Mouse (Mus musculus) forebrain, embryonic 11.5 days (tissue): ENCODE measurements at regions not wholly inside any gene's neighbourhood (a gene's known extent, or its start where the extent isn't known, plus 50 kb on each side); places are given as distances from the start of the nearest gene placed in this dataset.

Source experiments
- ATAC-seq: fragments of 200-750 bp; cut with Nextera tagmentation; replicated peaks from 2 replicates; pipeline ENCODE4 v1.8.0; 2017; ENCODE audit warnings: moderate TSS enrichment; ENCODE audit not compliant: low FRiP score
- DNase-seq: peaks from one replicate; pipeline ENCODE4 v3.0.0-alpha.2; 2017; ENCODE audit warnings: low spot score
- H3K27ac ChIP-seq: fragments of 300-500 bp; sonication (generic); 2 replicates; pipeline ENCODE4 v1.5.1; 2014; ENCODE audit warnings: low read depth, low read length
- H3K27me3 ChIP-seq: fragments of 300-500 bp; sonication (generic); 2 replicates; pipeline ENCODE4 v1.6.1; 2014; ENCODE audit warnings: mild to moderate bottlenecking, low read length, mixed read lengths; ENCODE audit not compliant: control insufficient read depth, insufficient read depth
- H3K36me3 ChIP-seq: fragments of 300-500 bp; sonication (generic); 2 replicates; pipeline ENCODE4 v1.6.1; 2014; ENCODE audit warnings: mild to moderate bottlenecking, low read length, moderate library complexity, mixed read lengths; ENCODE audit not compliant: control insufficient read depth, insufficient read depth
- H3K4me1 ChIP-seq: fragments of 300-500 bp; sonication (generic); replicated peaks from 2 replicates; pipeline ENCODE4 v1.6.1; 2014; ENCODE audit warnings: low read length, mixed read lengths; ENCODE audit not compliant: control insufficient read depth, insufficient read depth
- H3K4me2 ChIP-seq: fragments of 300-500 bp; sonication (generic); 2 replicates; pipeline ENCODE4 v1.6.1; 2014; ENCODE audit warnings: low read depth, mild to moderate bottlenecking, low read length, moderate library complexity, mixed read lengths; ENCODE audit not compliant: severe bottlenecking
- H3K4me3 ChIP-seq: fragments of 300-500 bp; sonication (generic); 2 replicates; pipeline ENCODE4 v1.5.1; 2014; ENCODE audit warnings: low read depth, low read length
- H3K9ac ChIP-seq: fragments of 300-500 bp; sonication (generic); 2 replicates; pipeline ENCODE4 v1.6.1; 2014; ENCODE audit warnings: low read length
- H3K9me3 ChIP-seq: fragments of 300-500 bp; sonication (generic); 2 replicates; pipeline ENCODE4 v1.6.1; 2016; ENCODE audit warnings: low read length, mixed read lengths; ENCODE audit not compliant: control insufficient read depth
- WGBS: fragments of 180-500 bp; shearing (Covaris S2); extraction: QIAGEN DNeasy Blood & Tissue Kit; methylation state at CpG from one replicate; pipeline ENCODE4 v1.1.7; 2014; 5-methylcytosine and 5-hydroxymethylcytosine counted together

GRCm38 (mm10) chr5:106789136-106789535, 92.0 kb upstream of the Zfp644 start:
- H3K4me1 ChIP-seq, result peaks cover 2% of the 10 kb centered on the region; the same call in 1 of the 2 replicates
- H3K9me3 ChIP-seq, result no peaks in the 10 kb centered on the region
- no peaks in the 10 kb centered on the region for H3K36me3 ChIP-seq
- WGBS, result 51% methylated on average over 3 of the region's 3 CpGs
- no peaks in the 10 kb centered on the region; the same call in 1 of the 2 replicates for H3K27me3 ChIP-seq
- no peak overlapping the region for H3K4me2 ChIP-seq
- ATAC-seq, result no peak
- H3K9ac ChIP-seq, result no peak overlapping the region
- DNase-seq, result no peak
- no peak overlapping the region for H3K4me3 ChIP-seq
- H3K27ac ChIP-seq, result no peak overlapping the region

- DNase-seq, result no peak
- WGBS, result 80% methylated on average over 2 of the region's 2 CpGs
These were observed 88.0 kb upstream of the Zfp644 start for GRCm38 (mm10) chr5:106785065-106785464.

DNA sequence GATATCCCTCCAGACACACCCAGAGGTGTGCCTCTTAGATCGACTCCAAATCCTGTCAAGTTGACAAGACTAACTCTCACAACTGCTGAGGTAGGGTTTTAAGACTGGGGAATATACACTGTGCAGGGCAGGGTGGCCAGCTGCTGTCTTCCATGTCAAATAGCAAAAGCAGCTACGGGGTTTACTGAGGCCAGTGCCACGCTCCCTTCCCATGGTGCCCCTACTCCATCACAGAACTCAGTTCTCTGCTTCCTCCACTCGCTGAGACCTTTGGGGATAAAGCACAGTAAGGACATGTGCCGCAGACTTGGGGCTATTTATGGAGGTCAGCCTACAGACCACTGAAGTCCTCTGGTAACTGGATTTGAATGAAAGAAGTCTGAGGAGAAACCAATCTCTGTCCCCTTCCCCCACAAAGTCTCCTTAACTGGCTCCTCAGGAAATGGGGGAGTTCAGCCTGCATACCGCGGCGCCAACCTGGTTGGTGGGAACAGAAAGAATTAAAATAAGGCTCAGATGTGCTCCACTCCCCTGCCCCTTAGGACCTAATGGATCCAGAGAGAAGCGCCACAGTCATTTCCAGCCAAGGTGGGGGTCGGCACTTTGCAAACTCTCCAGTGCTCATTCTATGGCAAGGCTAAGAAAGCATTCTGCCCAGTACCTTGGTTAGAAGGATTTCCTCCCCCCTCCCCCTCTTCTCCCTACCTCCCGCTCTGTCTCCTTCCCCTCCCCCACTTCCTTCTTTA, 87.0 kb upstream of the Zfp644 start:
- Histone ChIP-seq H3K9ac (peak overlapping the region; percentile 41; the same call in 1 of the 2 replicates), H3K4me1 (peaks cover 5% of the 10 kb centered on the region), H3K27ac (no peak overlapping the region), H3K4me2 (peak overlapping the region; percentile 41), H3K27me3 (no peaks in the 10 kb centered on the region), H3K4me3 (peak overlapping the region; percentile 1; the same call in 1 of the 2 replicates), H3K9me3 (no peaks in the 10 kb centered on the region), H3K36me3 (no peaks in the 10 kb centered on the region)
- DNase-seq (no peak), ATAC-seq (no peak)
- 13% methylated on average over 11 of the region's 11 CpGs for WGBS

More at GRCm38 (mm10) chr5:106785065-106785464, 88.0 kb upstream of the Zfp644 start:
- no peaks in the 10 kb centered on the region for H3K27me3 ChIP-seq
- peaks cover 5% of the 10 kb centered on the region for H3K4me1 ChIP-seq
- no peak overlapping the region for H3K4me3 ChIP-seq
- H3K36me3 ChIP-seq, result no peaks in the 10 kb centered on the region
- H3K4me2 ChIP-seq, result no peak overlapping the region
- no peak overlapping the region for H3K9ac ChIP-seq
- no peak for ATAC-seq
- H3K9me3 ChIP-seq, result no peaks in the 10 kb centered on the region
- no peak overlapping the region for H3K27ac ChIP-seq

DNA sequence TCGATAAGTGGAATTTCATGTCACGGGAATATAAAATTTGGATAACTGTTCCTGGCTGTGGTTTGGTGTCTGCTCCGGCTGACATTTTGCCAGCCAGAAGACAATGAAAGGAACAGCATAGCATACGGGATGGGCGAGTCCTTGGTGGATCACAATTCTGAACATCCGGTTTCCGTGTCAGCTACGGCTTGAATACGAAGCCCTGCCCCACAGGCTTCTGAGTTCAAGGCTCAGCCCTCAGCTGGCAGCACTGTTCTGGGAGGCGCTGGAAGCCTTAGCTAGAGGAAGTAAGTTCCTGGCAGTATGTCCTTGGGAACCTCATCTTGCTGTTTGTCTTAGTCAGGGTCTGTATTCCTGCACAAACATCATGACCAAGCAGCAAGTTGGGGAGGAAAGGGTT, 83.7 kb upstream of the Zfp644 start:
- 91% methylated on average over 10 of the region's 10 CpGs for WGBS
- Histone ChIP-seq H3K4me1 (peaks cover 12% of the 10 kb centered on the region), H3K27ac (no peak overlapping the region), H3K9ac (no peak overlapping the region), H3K9me3 (no peaks in the 10 kb centered on the region), H3K4me2 (no peak overlapping the region), H3K4me3 (no peak overlapping the region), H3K36me3 (no peaks in the 10 kb centered on the region), H3K27me3 (no peaks in the 10 kb centered on the region)
- no peak for DNase-seq
- no peak for ATAC-seq

GRCm38 (mm10) chr5:106778176-106778781, 81.2 kb upstream of the Zfp644 start:
- 10% methylated on average over 8 of the region's 8 CpGs for WGBS

DNA sequence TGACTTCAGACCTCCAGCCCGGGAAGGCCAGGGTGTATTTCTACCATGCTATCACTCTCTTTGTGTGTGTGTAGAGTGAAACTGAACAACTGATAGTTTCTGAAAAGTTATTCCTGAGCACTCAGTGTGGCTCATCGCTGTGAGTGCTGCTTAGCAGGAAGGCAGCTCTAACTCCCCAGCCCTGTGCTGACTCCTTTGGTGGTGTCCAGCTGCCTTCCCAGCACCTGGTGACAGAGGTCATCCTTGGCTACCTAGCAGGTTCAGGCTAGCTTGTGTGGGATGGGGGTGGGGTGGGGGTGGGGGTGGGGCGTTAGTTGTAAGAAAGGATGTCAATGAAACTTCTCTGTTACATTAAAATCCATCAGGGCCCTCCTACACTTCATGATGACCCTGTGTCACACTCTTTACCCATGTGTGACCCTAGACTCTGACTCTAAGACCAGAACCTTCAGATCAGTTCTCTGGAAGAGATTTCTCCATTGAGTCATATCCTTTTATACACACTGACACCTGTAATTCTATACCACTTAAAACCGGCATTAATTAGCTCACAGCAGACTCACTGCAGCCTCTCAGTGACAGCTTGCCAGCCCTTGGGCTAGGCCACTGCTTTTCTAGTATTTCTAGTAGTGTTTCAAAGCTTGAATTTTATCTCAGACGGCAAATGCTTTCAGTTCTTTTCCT, 78.1 kb upstream of the Zfp644 start:
- peak; percentile 47; the same call in 1 of the 2 replicates for ATAC-seq
- WGBS, result 37% methylated on average over 5 of the region's 5 CpGs
- no peak for DNase-seq
- Histone ChIP-seq H3K4me2 (no peak overlapping the region), H3K4me3 (no peak overlapping the region), H3K4me1 (peaks cover 11% of the 10 kb centered on the region; the same call in 1 of the 2 replicates), H3K27ac (no peak overlapping the region), H3K27me3 (no peaks in the 10 kb centered on the region), H3K36me3 (no peaks in the 10 kb centered on the region), H3K9ac (no peak overlapping the region), H3K9me3 (no peaks in the 10 kb centered on the region)

More at GRCm38 (mm10) chr5:106778176-106778781, 81.2 kb upstream of the Zfp644 start:
- H3K27me3 ChIP-seq, result no peaks in the 10 kb centered on the region
- H3K27ac ChIP-seq, result no peak overlapping the region
- H3K9me3 ChIP-seq, result no peaks in the 10 kb centered on the region
- no peak overlapping the region for H3K4me3 ChIP-seq
- DNase-seq (no peak), ATAC-seq (no peak; the same call in 1 of the 2 replicates)
- no peak overlapping the region for H3K4me2 ChIP-seq
- H3K9ac ChIP-seq, result no peak overlapping the region
- no peaks in the 10 kb centered on the region for H3K36me3 ChIP-seq
- H3K4me1 ChIP-seq, result peaks cover 9% of the 10 kb centered on the region; the same call in 1 of the 2 replicates

- no peaks in the 10 kb centered on the region for H3K36me3 ChIP-seq
- no peak overlapping the region for H3K4me3 ChIP-seq
- no peak overlapping the region for H3K4me2 ChIP-seq
- no peak for DNase-seq
- H3K27ac ChIP-seq, result no peak overlapping the region
- peaks cover 8% of the 10 kb centered on the region; the same call in 1 of the 2 replicates for H3K4me1 ChIP-seq
- no peaks in the 10 kb centered on the region for H3K9me3 ChIP-seq
- H3K27me3 ChIP-seq, result no peaks in the 10 kb centered on the region
- H3K9ac ChIP-seq, result no peak overlapping the region
- WGBS, result 29% methylated on average over 3 of the region's 3 CpGs
- ATAC-seq, result 0 out of 2 replicates have a peak, but pooled peaks have one; percentile 48
These were observed 76.3 kb upstream of the Zfp644 start for GRCm38 (mm10) chr5:106773201-106773934.

GRCm38 (mm10) chr5:106771029-106771428, 73.9 kb upstream of the Zfp644 start:
- H3K4me2 ChIP-seq, result no peak overlapping the region
- H3K36me3 ChIP-seq, result no peaks in the 10 kb centered on the region
- no peak overlapping the region for H3K4me3 ChIP-seq
- no peaks in the 10 kb centered on the region for H3K9me3 ChIP-seq
- no peak overlapping the region for H3K27ac ChIP-seq
- no peak for DNase-seq
- no peak overlapping the region for H3K9ac ChIP-seq
- 81% methylated on average over 1 of the region's 1 CpGs for WGBS
- H3K4me1 ChIP-seq, result peaks cover 5% of the 10 kb centered on the region; the same call in 1 of the 2 replicates
- no peak for ATAC-seq
- no peaks in the 10 kb centered on the region for H3K27me3 ChIP-seq
